Mouse (Mus musculus): ENCODE measurements around the gene Slc51a. TPM values are rescaled to one million over a fixed set of nuclear protein-coding genes. Genes with fewer than 3 reads are reported as not detected.

The Slc51a gene
- polyA plus RNA-seq, 1 experiment from 2014 or later = 3.1 TPM

DNA sequence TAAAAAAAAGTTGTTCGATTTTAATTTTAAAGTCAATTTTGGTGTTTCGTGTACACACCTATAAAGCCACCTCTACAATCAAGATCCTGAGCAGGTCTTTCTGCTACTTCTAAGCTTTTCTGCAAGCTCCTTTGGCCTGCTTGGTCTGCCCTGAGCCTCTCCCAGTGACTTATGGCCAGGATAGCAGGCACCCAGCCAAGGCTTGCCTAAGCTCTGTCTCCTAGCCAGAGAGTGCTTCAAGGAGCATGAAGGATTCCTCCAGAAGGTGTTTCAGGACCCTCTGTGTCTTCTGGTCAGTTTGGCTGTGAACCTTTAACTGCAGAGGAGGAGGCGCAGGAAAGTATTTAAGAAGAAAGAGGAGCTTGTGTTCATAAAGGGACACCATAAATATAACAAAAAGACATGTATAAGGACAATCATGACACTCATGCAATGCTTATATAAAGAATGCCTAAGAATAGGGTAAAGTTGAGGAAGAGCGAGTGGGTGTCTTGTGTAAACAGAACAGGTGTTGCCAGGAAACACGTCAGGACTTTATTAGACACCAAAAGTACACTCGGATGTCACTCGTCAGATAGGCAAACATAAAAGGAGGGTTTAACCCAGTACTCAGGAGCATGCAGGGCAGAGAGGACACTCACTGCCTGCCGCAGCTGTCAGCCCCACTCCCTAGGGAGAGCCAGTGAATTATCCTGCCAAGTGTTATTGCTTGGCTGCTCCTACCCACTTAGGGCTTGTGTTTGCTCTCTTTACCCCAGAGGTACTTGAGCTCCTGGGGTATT, 36.0 kb upstream of the Slc51a start:
- Histone ChIP-seq H3K36me3 (ENCODE audit: control insufficient read depth, insufficient read depth, low read length) (no peaks in the 10 kb centered on the region), H3K4me3 (ENCODE audit: low read depth, low read length) (no peak overlapping the region), H3K27ac (replicated peaks) (peak overlapping the region; percentile 65), H3K4me1 (replicated peaks; ENCODE audit: control insufficient read depth, insufficient read depth) (peaks cover 6% of the 10 kb centered on the region; the same call in 1 of the 2 replicates), H3K27me3 (ENCODE audit: control insufficient read depth, insufficient read depth, low read length) (no peaks in the 10 kb centered on the region), H3K9ac (ENCODE audit: low read length) (no peak overlapping the region), H3K4me2 (replicated peaks; ENCODE audit: low read depth) (no peak overlapping the region), H3K9me3 (ENCODE audit: control insufficient read depth, low read length) (no peaks in the 10 kb centered on the region)
- TF ChIP-seq EP300 (optimal IDR thresholded peaks at IDR 0.05) (no peak), CTCF (IDR thresholded peaks at IDR 0.05; ENCODE audit: low read depth) (no peak)
- ATAC-seq (ENCODE audit: low FRiP score, low TSS enrichment) (no peak; the same call in 1 of the 2 replicates), DNase-seq (ENCODE audit: low spot score) (peak; percentile 65)
- 37% methylated on average over 8 of the region's 8 CpGs for WGBS

DNA sequence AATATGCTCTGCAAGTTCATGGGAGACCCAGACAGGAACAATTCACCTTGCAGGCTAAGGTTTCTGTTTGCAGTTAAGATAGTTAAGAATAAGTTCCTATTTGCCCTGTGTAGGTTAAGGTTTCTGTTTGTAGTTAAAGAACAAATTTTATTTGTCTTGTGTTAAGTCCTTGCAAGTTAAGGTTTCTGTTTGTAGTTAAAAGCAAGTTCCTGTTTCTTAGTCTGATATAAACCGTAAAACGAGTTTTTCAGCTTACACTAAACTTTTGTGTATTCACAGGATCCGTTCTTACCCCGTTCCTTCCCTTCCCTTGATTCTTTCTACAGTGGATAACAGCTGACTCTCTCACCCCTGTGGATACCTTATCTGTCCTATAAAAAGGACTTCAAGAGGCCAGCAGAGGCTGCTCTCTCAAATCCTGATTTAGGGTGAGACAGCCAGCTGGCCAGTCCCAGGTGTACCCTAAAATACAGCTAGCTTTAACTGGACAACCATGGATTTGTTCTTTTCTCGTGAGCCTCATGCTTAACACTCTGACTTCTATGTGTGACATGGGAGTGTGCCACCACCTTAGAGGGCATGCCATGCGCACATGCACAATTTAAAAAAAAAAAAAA, 35.0 kb upstream of the Slc51a start:
- Histone ChIP-seq H3K9ac (ENCODE audit: low read length) (no peak overlapping the region), H3K27ac (replicated peaks) (peak overlapping the region; percentile 67)

GRCm38 (mm10) chr16:32520372-32520748, 32.7 kb upstream of the Slc51a start:
- TF ChIP-seq CTCF (IDR thresholded peaks at IDR 0.05; ENCODE audit: low read depth) (no peak), EP300 (optimal IDR thresholded peaks at IDR 0.05) (no peak)
- H3K36me3 ChIP-seq (ENCODE audit: control insufficient read depth, insufficient read depth, low read length) = no peaks in the 10 kb centered on the region
- no peaks in the 10 kb centered on the region for H3K27me3 ChIP-seq (ENCODE audit: control insufficient read depth, insufficient read depth, low read length)
- DNase-seq (ENCODE audit: low spot score) (peak; percentile 80), ATAC-seq (ENCODE audit: low FRiP score, low TSS enrichment) (peak; percentile 81)
- peaks cover 6% of the 10 kb centered on the region; the same call in 1 of the 2 replicates for H3K4me1 ChIP-seq (replicated peaks; ENCODE audit: control insufficient read depth, insufficient read depth)
- 28% methylated on average over 9 of the region's 9 CpGs for WGBS
- no peak overlapping the region for H3K9ac ChIP-seq (ENCODE audit: low read length)
- H3K9me3 ChIP-seq (ENCODE audit: control insufficient read depth, low read length) = no peaks in the 10 kb centered on the region
- peak overlapping the region; percentile 77 for H3K27ac ChIP-seq (replicated peaks)
- no peak overlapping the region for H3K4me3 ChIP-seq (ENCODE audit: low read depth, low read length)
- H3K4me2 ChIP-seq (replicated peaks; ENCODE audit: low read depth) = no peak overlapping the region

More for the DNA sequence above, 35.0 kb upstream of the Slc51a start:
- Histone ChIP-seq H3K9me3 (ENCODE audit: control insufficient read depth, low read length) (no peaks in the 10 kb centered on the region), H3K27me3 (ENCODE audit: control insufficient read depth, insufficient read depth, low read length) (no peaks in the 10 kb centered on the region), H3K4me1 (replicated peaks; ENCODE audit: control insufficient read depth, insufficient read depth) (peaks cover 6% of the 10 kb centered on the region; the same call in 1 of the 2 replicates), H3K4me3 (ENCODE audit: low read depth, low read length) (no peak overlapping the region), H3K36me3 (ENCODE audit: control insufficient read depth, insufficient read depth, low read length) (no peaks in the 10 kb centered on the region), H3K4me2 (replicated peaks; ENCODE audit: low read depth) (no peak overlapping the region)
- no peak for DNase-seq (ENCODE audit: low spot score)
- TF ChIP-seq EP300 (optimal IDR thresholded peaks at IDR 0.05) (no peak), CTCF (IDR thresholded peaks at IDR 0.05; ENCODE audit: low read depth) (peak; percentile 15; the same call in 1 of the 2 replicates)
- 0 out of 2 replicates have a peak, but pooled peaks have one; percentile 16 for ATAC-seq (ENCODE audit: low FRiP score, low TSS enrichment)
- WGBS = 61% methylated on average over 6 of the region's 6 CpGs

DNA sequence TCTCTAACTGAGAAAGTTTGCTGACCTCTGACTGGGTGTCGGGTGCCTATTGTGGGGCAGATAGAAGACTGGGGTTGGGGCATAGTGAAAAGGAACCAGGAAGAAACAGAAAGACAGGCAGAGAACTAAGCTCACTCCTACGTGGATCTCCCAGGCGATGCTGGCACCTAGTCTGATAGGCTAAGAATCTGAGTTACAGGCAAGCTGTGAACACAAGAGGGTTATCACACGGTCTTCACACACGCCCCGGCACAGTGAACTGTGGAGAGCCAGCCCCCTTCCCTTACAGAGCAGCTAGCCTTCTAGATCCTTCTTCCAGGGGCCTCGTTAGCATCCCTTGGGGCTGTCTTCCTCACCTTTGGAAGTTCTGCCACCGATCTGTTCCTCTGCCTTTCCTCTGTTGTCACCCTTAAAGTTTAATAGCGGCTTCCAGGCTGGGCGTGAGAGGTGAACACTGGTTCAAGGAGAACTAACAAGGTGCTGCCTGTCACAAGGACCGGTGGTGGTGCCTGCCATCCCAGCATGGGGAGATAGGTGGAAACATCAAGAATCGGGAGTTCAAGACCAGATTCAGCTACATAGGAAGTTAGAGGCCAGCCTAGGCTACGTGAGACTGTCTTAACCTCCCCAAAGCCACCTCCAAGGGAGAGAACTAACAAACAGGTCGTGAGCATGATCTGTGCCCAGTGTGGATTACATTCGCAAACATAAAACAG, 32.1 kb upstream of the Slc51a start:
- H3K27me3 ChIP-seq (ENCODE audit: control insufficient read depth, insufficient read depth, low read length) = no peaks in the 10 kb centered on the region
- H3K9ac ChIP-seq (ENCODE audit: low read length) = no peak overlapping the region
- 61% methylated on average over 15 of the region's 15 CpGs for WGBS
- H3K4me1 ChIP-seq (replicated peaks; ENCODE audit: control insufficient read depth, insufficient read depth) = peaks cover 6% of the 10 kb centered on the region; the same call in 1 of the 2 replicates
- TF ChIP-seq CTCF (IDR thresholded peaks at IDR 0.05; ENCODE audit: low read depth) (no peak), EP300 (optimal IDR thresholded peaks at IDR 0.05) (no peak)
- no peaks in the 10 kb centered on the region for H3K36me3 ChIP-seq (ENCODE audit: control insufficient read depth, insufficient read depth, low read length)
- DNase-seq (ENCODE audit: low spot score) (peak; percentile 24), ATAC-seq (ENCODE audit: low FRiP score, low TSS enrichment) (peak; percentile 3; the same call in 1 of the 2 replicates)
- no peaks in the 10 kb centered on the region for H3K9me3 ChIP-seq (ENCODE audit: control insufficient read depth, low read length)
- peak overlapping the region; percentile 77 for H3K27ac ChIP-seq (replicated peaks)
- H3K4me3 ChIP-seq (ENCODE audit: low read depth, low read length) = no peak overlapping the region
- no peak overlapping the region for H3K4me2 ChIP-seq (replicated peaks; ENCODE audit: low read depth)

DNA sequence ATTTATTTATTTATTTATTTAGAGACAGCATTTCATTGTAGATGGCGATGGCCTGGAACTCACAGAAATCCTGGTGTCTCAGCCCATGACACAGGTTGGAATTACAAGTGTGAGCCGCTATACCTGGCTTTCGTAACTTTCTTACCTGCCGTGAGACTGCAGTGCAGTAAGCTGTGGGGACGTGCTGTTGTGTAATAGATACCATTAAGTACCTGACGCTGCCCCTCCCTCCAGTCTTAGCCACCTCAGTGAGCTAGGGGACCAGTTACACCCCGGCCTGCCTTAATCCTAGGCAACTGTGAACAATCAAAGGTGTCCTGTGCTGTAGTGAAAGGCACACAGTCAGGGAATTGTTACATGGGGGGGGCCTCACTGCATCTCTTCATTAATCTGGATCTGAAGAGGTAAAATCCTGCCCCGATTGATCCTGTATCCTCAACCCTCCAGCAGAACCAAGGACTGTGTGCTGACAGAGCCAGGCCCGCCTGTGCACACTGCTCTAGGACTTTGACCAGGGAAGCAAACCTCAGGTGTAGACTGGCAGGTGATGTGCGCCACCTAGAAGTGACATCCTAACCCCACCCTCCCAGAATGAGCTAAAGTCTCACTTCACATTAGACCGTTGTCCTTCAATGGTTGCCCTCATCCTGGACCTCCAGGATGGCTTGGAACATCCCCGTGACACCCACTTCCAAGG, 30.3 kb upstream of the Slc51a start:
- Histone ChIP-seq H3K4me1 (replicated peaks; ENCODE audit: control insufficient read depth, insufficient read depth) (no peaks in the 10 kb centered on the region), H3K4me2 (replicated peaks; ENCODE audit: low read depth) (no peak overlapping the region), H3K9ac (ENCODE audit: low read length) (no peak overlapping the region), H3K27me3 (ENCODE audit: control insufficient read depth, insufficient read depth, low read length) (no peaks in the 10 kb centered on the region), H3K4me3 (ENCODE audit: low read depth, low read length) (no peak overlapping the region), H3K27ac (replicated peaks) (no peak overlapping the region), H3K36me3 (ENCODE audit: control insufficient read depth, insufficient read depth, low read length) (no peaks in the 10 kb centered on the region), H3K9me3 (ENCODE audit: control insufficient read depth, low read length) (no peaks in the 10 kb centered on the region)
- ATAC-seq (ENCODE audit: low FRiP score, low TSS enrichment) (no peak), DNase-seq (ENCODE audit: low spot score) (no peak)
- TF ChIP-seq CTCF (IDR thresholded peaks at IDR 0.05; ENCODE audit: low read depth) (no peak), EP300 (optimal IDR thresholded peaks at IDR 0.05) (no peak)
- WGBS = 75% methylated on average over 12 of the region's 12 CpGs
